Mouse (Mus musculus): ENCODE results near the gene Uts2r. TPM values are rescaled to one million over a fixed set of nuclear protein-coding genes. Genes with fewer than 3 reads are reported as not detected.

Gene Uts2r
- polyA plus RNA-seq, 1 experiment, result not detected

DNA sequence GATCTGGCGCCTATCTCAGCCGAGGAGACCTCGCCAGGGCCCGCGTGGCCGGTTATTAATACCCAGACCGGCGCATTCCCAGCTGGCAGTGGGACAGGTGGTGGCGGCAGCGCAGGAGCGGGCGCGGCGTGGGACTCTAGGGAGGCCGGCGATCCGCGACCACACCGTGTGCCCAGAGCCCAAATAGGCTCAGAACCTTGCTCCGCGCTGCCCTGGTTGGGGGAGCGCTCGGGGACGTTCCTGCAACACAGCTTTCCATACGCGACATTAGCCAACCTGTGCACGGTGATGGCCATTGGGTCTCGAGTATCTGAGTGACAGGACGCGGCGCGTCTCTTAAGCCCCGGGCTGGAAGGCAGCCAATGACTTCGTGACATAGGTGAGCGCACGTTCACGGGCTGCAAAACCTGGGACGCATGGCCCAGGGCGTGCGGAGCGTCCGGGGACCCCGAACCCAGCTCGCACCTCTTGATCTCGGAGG, 3.6 kb upstream of the Uts2r start:
- H3K4me1 ChIP-seq (ENCODE audit: control insufficient read depth, insufficient read depth, low read length), result no peaks in the 10 kb centered on the region
- no peak overlapping the region for H3K4me3 ChIP-seq (ENCODE audit: insufficient read depth, low read length)
- H3K27ac ChIP-seq (ENCODE audit: insufficient read depth, low read depth, low read length), result no peak overlapping the region
- no peak for TF ChIP-seq POLR2A (IDR thresholded peaks at IDR 0.05; ENCODE audit: borderline replicate concordance, low read depth, low read length)
- TF ChIP-seq CTCF (IDR thresholded peaks at IDR 0.05; ENCODE audit: low read depth, low read length), result no peak

DNA sequence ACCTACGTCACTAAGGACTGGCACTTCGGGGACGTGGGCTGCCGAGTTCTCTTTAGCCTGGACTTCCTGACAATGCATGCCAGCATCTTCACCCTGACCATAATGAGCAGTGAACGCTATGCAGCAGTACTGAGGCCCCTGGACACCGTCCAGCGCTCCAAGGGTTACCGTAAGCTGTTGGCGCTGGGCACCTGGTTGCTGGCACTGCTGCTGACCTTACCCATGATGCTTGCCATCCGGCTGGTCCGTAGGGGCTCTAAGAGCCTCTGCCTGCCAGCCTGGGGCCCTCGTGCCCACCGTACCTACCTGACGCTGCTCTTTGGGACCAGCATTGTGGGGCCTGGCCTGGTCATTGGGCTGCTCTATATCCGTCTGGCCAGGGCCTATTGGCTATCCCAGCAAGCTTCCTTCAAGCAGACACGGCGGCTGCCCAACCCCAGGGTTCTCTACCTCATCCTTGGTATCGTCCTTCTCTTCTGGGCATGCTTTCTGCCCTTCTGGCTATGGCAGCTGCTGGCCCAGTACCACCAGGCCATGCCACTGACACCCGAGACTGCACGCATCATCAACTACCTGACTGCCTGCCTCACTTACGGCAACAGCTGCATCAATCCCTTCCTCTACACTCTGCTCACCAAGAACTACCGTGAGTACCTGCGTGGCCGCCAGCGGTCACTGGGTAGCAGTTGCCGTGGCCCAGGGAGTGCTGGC, 720 bp downstream of the Uts2r start:
- no peak for TF ChIP-seq POLR2A (IDR thresholded peaks at IDR 0.05; ENCODE audit: borderline replicate concordance, low read depth, low read length)
- no peak for TF ChIP-seq CTCF (IDR thresholded peaks at IDR 0.05; ENCODE audit: low read depth, low read length)
- Histone ChIP-seq H3K4me1 (ENCODE audit: control insufficient read depth, insufficient read depth, low read length) (no peaks in the 10 kb centered on the region), H3K27ac (ENCODE audit: insufficient read depth, low read depth, low read length) (no peak overlapping the region), H3K4me3 (ENCODE audit: insufficient read depth, low read length) (no peak overlapping the region)

GRCm38 (mm10) chr11:121163751-121164150, 3.7 kb downstream of the Uts2r start:
- H3K4me3 ChIP-seq (ENCODE audit: insufficient read depth, low read length), result no peak overlapping the region
- no peak overlapping the region for H3K27ac ChIP-seq (ENCODE audit: insufficient read depth, low read depth, low read length)

GRCm38 (mm10) chr11:121173203-121173602, 13.1 kb downstream of the Uts2r start:
- TF ChIP-seq POLR2A (IDR thresholded peaks at IDR 0.05; ENCODE audit: borderline replicate concordance, low read depth, low read length) (no peak), CTCF (IDR thresholded peaks at IDR 0.05; ENCODE audit: low read depth, low read length) (no peak)
- Histone ChIP-seq H3K4me1 (ENCODE audit: control insufficient read depth, insufficient read depth, low read length) (no peaks in the 10 kb centered on the region), H3K4me3 (ENCODE audit: insufficient read depth, low read length) (no peak overlapping the region), H3K27ac (ENCODE audit: insufficient read depth, low read depth, low read length) (no peak overlapping the region)

More at GRCm38 (mm10) chr11:121163751-121164150, 3.7 kb downstream of the Uts2r start:
- H3K4me1 ChIP-seq (ENCODE audit: control insufficient read depth, insufficient read depth, low read length), result no peaks in the 10 kb centered on the region
- TF ChIP-seq POLR2A (IDR thresholded peaks at IDR 0.05; ENCODE audit: borderline replicate concordance, low read depth, low read length), result no peak
- no peak for TF ChIP-seq CTCF (IDR thresholded peaks at IDR 0.05; ENCODE audit: low read depth, low read length)

DNA sequence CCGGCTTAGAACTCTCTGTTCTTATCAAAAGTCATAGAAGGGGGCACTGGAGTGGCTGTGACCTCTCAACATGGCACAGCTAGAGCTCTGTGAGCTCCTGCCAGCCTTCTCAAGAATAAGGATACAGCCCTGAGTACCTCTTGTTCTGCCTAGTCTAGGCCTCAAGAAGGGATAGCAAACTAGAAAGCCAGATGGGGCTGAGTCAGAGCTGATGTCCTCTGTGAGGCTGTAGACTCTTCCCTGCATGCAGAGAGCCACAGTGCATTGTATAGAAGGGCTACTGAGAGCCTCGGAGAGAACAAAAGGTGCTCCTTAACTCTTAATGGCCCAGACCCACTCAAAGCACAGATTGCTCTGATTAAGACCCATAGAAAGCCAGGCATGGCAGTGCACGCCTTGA, 14.2 kb downstream of the Uts2r start:
- TF ChIP-seq POLR2A (IDR thresholded peaks at IDR 0.05; ENCODE audit: borderline replicate concordance, low read depth, low read length) (no peak), CTCF (IDR thresholded peaks at IDR 0.05; ENCODE audit: low read depth, low read length) (no peak)
- no peak overlapping the region for H3K4me3 ChIP-seq (ENCODE audit: insufficient read depth, low read length)
- no peak overlapping the region for H3K27ac ChIP-seq (ENCODE audit: insufficient read depth, low read depth, low read length)
- no peaks in the 10 kb centered on the region for H3K4me1 ChIP-seq (ENCODE audit: control insufficient read depth, insufficient read depth, low read length)

DNA sequence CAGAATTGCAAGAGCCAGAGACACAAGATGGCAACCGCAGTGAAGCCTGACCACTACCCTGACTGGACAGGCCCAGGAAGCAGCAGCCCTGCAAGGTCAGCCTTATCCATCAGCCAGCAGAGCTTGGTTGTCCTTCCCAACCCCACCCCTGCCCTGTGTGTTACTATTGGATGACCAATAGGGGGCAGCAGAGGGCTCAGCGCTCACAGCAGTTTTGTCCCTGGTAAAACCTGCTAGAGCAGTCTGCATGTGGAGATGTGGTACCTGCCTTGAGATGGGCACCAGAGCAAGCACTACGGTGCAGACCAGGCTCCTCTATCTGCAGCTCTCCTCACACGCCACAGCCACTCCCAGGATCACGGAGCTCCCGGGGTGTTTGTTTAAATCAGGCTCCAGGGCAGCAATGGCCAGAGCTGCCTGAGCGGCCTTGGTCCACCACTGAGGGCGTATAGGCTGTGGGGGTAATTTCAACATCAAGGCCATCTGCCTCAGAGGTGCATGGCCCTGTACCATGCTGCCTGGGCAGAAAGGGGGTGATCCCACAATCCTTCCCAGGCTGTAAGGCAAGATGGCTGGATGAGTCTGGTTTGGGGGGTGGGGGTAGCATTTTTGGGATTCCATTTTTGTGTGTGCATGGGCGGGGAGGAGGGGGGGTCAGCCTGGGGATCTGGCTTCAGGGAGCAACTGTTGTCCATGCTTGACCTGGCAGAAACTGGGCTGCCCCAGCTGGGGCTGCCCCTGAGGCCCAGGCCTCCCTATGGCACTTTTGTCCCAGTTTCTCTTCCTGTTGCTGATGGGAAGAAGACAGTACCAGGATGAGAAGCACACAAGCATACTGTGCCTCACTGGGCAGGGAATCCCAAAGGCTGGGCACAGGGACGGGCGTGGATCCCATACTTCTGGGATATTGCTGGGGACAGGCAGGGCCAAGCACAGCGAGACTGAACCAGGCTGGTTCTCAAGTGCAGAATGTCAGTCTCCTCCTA, 16.5 kb downstream of the Uts2r start:
- Histone ChIP-seq H3K4me1 (ENCODE audit: control insufficient read depth, insufficient read depth, low read length) (no peaks in the 10 kb centered on the region), H3K27ac (ENCODE audit: insufficient read depth, low read depth, low read length) (no peak overlapping the region), H3K4me3 (ENCODE audit: insufficient read depth, low read length) (no peak overlapping the region)
- no peak for TF ChIP-seq POLR2A (IDR thresholded peaks at IDR 0.05; ENCODE audit: borderline replicate concordance, low read depth, low read length)
- TF ChIP-seq CTCF (IDR thresholded peaks at IDR 0.05; ENCODE audit: low read depth, low read length), result peak; percentile 70

GRCm38 (mm10) chr11:121189681-121190080, 29.6 kb downstream of the Uts2r start:
- H3K4me1 ChIP-seq (ENCODE audit: control insufficient read depth, insufficient read depth, low read length), result no peaks in the 10 kb centered on the region
- H3K27ac ChIP-seq (ENCODE audit: insufficient read depth, low read depth, low read length), result no peak overlapping the region
- H3K4me3 ChIP-seq (ENCODE audit: insufficient read depth, low read length), result no peak overlapping the region
- TF ChIP-seq CTCF (IDR thresholded peaks at IDR 0.05; ENCODE audit: low read depth, low read length), result no peak
- TF ChIP-seq POLR2A (IDR thresholded peaks at IDR 0.05; ENCODE audit: borderline replicate concordance, low read depth, low read length), result no peak

DNA sequence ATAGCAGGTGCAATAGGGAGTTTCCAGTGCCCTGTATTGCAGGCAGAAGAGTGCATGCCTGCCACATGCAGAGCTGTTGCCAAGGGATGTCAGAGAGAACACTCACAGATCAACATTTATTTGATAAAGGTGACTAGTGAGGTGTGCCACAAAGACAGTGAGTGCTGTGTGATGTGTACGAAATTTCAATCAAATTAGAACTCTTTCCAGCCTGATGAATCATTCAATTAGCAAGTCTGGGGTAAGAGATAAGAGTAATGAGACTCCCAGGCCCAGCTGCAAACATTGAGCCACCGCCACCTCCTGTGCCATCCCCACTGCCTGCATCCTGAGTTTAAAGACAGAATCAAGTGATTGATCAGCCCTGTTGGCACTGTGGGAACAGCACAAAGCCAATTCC, 32.7 kb downstream of the Uts2r start:
- Histone ChIP-seq H3K4me1 (ENCODE audit: control insufficient read depth, insufficient read depth, low read length) (no peaks in the 10 kb centered on the region), H3K27ac (ENCODE audit: insufficient read depth, low read depth, low read length) (no peak overlapping the region), H3K4me3 (ENCODE audit: insufficient read depth, low read length) (no peak overlapping the region)
- no peak for TF ChIP-seq POLR2A (IDR thresholded peaks at IDR 0.05; ENCODE audit: borderline replicate concordance, low read depth, low read length)
- no peak for TF ChIP-seq CTCF (IDR thresholded peaks at IDR 0.05; ENCODE audit: low read depth, low read length)

DNA sequence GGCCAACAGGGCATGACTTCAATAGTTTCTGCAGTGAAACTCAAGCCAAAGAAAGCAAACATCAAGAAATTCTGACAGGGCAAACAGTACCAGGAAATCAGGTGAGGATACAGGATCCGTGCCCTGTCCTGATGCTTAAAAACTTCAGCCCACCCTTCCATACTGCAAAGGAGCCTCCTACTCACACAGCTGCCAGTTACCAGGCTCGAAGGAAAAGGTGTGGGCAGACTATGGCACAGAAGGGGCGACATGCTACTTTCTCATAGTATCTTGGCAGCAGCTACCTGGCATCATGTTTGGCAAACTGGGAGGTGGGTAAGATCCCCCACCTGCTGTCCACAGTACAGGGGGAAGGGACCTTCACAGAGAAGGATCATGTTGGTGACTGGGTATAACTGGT, 33.3 kb downstream of the Uts2r start:
- H3K27ac ChIP-seq (ENCODE audit: insufficient read depth, low read depth, low read length), result no peak overlapping the region
- no peak overlapping the region for H3K4me3 ChIP-seq (ENCODE audit: insufficient read depth, low read length)
- no peak for TF ChIP-seq POLR2A (IDR thresholded peaks at IDR 0.05; ENCODE audit: borderline replicate concordance, low read depth, low read length)
- no peak for TF ChIP-seq CTCF (IDR thresholded peaks at IDR 0.05; ENCODE audit: low read depth, low read length)
- H3K4me1 ChIP-seq (ENCODE audit: control insufficient read depth, insufficient read depth, low read length), result no peaks in the 10 kb centered on the region

Measured in bone marrow macrophage, adult 2 months (primary cell).